Mouse (Mus musculus) stomach, postnatal 0 days (tissue): ENCODE data around the gene Tipin. TPM values are rescaled to one million over a fixed set of nuclear protein-coding genes. Genes with fewer than 3 reads are reported as not detected.

Source experiments
- ATAC-seq: fragments of 200-750 bp; cut with Nextera tagmentation; 2 replicates; pipeline ENCODE4 v1.8.0; 2017; ENCODE audit not compliant: low FRiP score, low TSS enrichment
- DNase-seq: peaks from one replicate; pipeline ENCODE4 v3.0.0-alpha.2; 2016; ENCODE audit warnings: low spot score
- H3K27ac ChIP-seq: fragments of 300-500 bp; sonication (generic); replicated peaks from 2 replicates; pipeline ENCODE4 v1.5.1; 2014; ENCODE audit warnings: mild to moderate bottlenecking, control low read depth
- H3K27me3 ChIP-seq: fragments of 300-500 bp; sonication (generic); 2 replicates; pipeline ENCODE4 v1.6.1; 2014; ENCODE audit warnings: low read length; ENCODE audit not compliant: control insufficient read depth, insufficient read depth
- H3K36me3 ChIP-seq: fragments of 300-500 bp; sonication (generic); 2 replicates; pipeline ENCODE4 v1.6.1; 2014; ENCODE audit warnings: low read length, mixed read lengths; ENCODE audit not compliant: control insufficient read depth, insufficient read depth
- H3K4me1 ChIP-seq: fragments of 300-500 bp; sonication (generic); replicated peaks from 2 replicates; pipeline ENCODE4 v1.6.1; 2014; ENCODE audit warnings: antibody characterized with exemption; ENCODE audit not compliant: control insufficient read depth, insufficient read depth
- H3K4me2 ChIP-seq: fragments of 300-500 bp; sonication (generic); replicated peaks from 2 replicates; pipeline ENCODE4 v1.6.1; 2014; ENCODE audit warnings: low read depth, mild to moderate bottlenecking, control low read depth, moderate library complexity
- H3K4me3 ChIP-seq: fragments of 300-500 bp; sonication (generic); 2 replicates; pipeline ENCODE4 v1.5.1; 2014; ENCODE audit warnings: low read depth, low read length, control low read depth
- H3K9ac ChIP-seq: fragments of 300-500 bp; sonication (generic); 2 replicates; pipeline ENCODE4 v1.6.1; 2014; ENCODE audit warnings: mild to moderate bottlenecking, low read length, control low read depth, mixed read lengths
- H3K9me3 ChIP-seq: fragments of 300-500 bp; sonication (generic); 2 replicates; pipeline ENCODE4 v1.6.1; 2016; ENCODE audit warnings: low read length; ENCODE audit not compliant: control insufficient read depth
- CTCF ChIP-seq: IDR thresholded peaks from 2 replicates; pipeline ENCODE4 v1.5.1; 2016; ENCODE audit warnings: antibody characterized with exemption, low read depth, mild to moderate bottlenecking, moderate library complexity
- EP300 ChIP-seq: optimal IDR thresholded peaks from 2 replicates; pipeline ENCODE3; 2016; ENCODE audit warnings: antibody characterized with exemption
- WGBS: fragments of 180-500 bp; shearing (Covaris S2); extraction: QIAGEN DNeasy Blood & Tissue Kit; methylation state at CpG from one replicate; pipeline ENCODE4 v1.1.7; 2014; 5-methylcytosine and 5-hydroxymethylcytosine counted together
- polyA plus RNA-seq: library from polyadenylated mRNA; unstranded; fragments of >200 nt; fragmentation: Nextera tagmentation; extraction: Ambion mirVana; gene quantifications from 2 replicates; pipeline ENCODE4 v1.2.1, GENCODE M21; 2015

Gene Tipin
- polyA plus RNA-seq, 1 experiment from 2014 or later, result 85.7 TPM

- TF ChIP-seq CTCF (no peak), EP300 (no peak)
- no peak overlapping the region for H3K4me2 ChIP-seq
- H3K4me1 ChIP-seq, result no peaks in the 10 kb centered on the region
- 98% methylated on average over 7 of the region's 7 CpGs for WGBS
- H3K36me3 ChIP-seq, result no peaks in the 10 kb centered on the region
- ATAC-seq (no peak), DNase-seq (no peak)
- H3K27ac ChIP-seq, result no peak overlapping the region
- H3K9me3 ChIP-seq, result no peaks in the 10 kb centered on the region
- H3K4me3 ChIP-seq, result no peak overlapping the region
- no peak overlapping the region for H3K9ac ChIP-seq
- no peaks in the 10 kb centered on the region for H3K27me3 ChIP-seq
Observed at GRCm38 (mm10) chr9:64236056-64236455, 45.3 kb upstream of the Tipin start.

GRCm38 (mm10) chr9:64240116-64240515, 41.3 kb upstream of the Tipin start:
- WGBS, result 26% methylated on average over 2 of the region's 2 CpGs
- H3K9ac ChIP-seq, result no peak overlapping the region
- ATAC-seq (no peak), DNase-seq (no peak)
- no peaks in the 10 kb centered on the region for H3K27me3 ChIP-seq
- no peak overlapping the region for H3K27ac ChIP-seq
- no peak for TF ChIP-seq EP300
- no peak for TF ChIP-seq CTCF
- H3K36me3 ChIP-seq, result peaks cover 2% of the 10 kb centered on the region; the same call in 1 of the 2 replicates
- no peaks in the 10 kb centered on the region for H3K4me1 ChIP-seq
- no peak overlapping the region for H3K4me3 ChIP-seq
- no peak overlapping the region for H3K4me2 ChIP-seq
- no peaks in the 10 kb centered on the region for H3K9me3 ChIP-seq

GRCm38 (mm10) chr9:64240681-64241080, 40.7 kb upstream of the Tipin start:
- TF ChIP-seq CTCF (no peak), EP300 (no peak)
- Histone ChIP-seq H3K9me3 (no peaks in the 10 kb centered on the region), H3K27me3 (no peaks in the 10 kb centered on the region), H3K36me3 (peaks cover 2% of the 10 kb centered on the region; the same call in 1 of the 2 replicates), H3K4me2 (no peak overlapping the region), H3K4me3 (no peak overlapping the region), H3K9ac (no peak overlapping the region), H3K27ac (no peak overlapping the region), H3K4me1 (no peaks in the 10 kb centered on the region)
- no peak for DNase-seq
- 49% methylated on average over 8 of the region's 8 CpGs for WGBS
- ATAC-seq, result no peak

- 70% methylated on average over 6 of the region's 6 CpGs for WGBS
- no peak for DNase-seq
Observed at GRCm38 (mm10) chr9:64242381-64242831, 39.0 kb upstream of the Tipin start.

GRCm38 (mm10) chr9:64249371-64249770, 32.0 kb upstream of the Tipin start:
- TF ChIP-seq EP300, result no peak
- TF ChIP-seq CTCF, result no peak
- Histone ChIP-seq H3K9ac (no peak overlapping the region; the same call in 1 of the 2 replicates), H3K36me3 (peaks cover 2% of the 10 kb centered on the region; the same call in 1 of the 2 replicates), H3K4me1 (peaks cover 3% of the 10 kb centered on the region; the same call in 1 of the 2 replicates), H3K27ac (peak overlapping the region; percentile 61), H3K4me3 (no peak overlapping the region), H3K27me3 (no peaks in the 10 kb centered on the region), H3K4me2 (no peak overlapping the region), H3K9me3 (no peaks in the 10 kb centered on the region)
- DNase-seq (no peak), ATAC-seq (no peak)
- 77% methylated on average over 1 of the region's 1 CpGs for WGBS

More at GRCm38 (mm10) chr9:64242381-64242831, 39.0 kb upstream of the Tipin start:
- no peak overlapping the region for H3K9ac ChIP-seq
- H3K27ac ChIP-seq, result 0 out of 2 replicates have a peak overlapping the region, but pooled peaks have one; percentile 35
- TF ChIP-seq EP300 (no peak), CTCF (no peak)
- no peak overlapping the region for H3K4me3 ChIP-seq
- no peaks in the 10 kb centered on the region for H3K27me3 ChIP-seq
- H3K9me3 ChIP-seq, result no peaks in the 10 kb centered on the region
- H3K4me2 ChIP-seq, result no peak overlapping the region
- peaks cover 2% of the 10 kb centered on the region; the same call in 1 of the 2 replicates for H3K36me3 ChIP-seq
- H3K4me1 ChIP-seq, result no peaks in the 10 kb centered on the region
- ATAC-seq, result no peak

- peaks cover 3% of the 10 kb centered on the region; the same call in 1 of the 2 replicates for H3K4me1 ChIP-seq
- H3K9ac ChIP-seq, result no peak overlapping the region
- H3K4me3 ChIP-seq, result no peak overlapping the region
- H3K9me3 ChIP-seq, result no peaks in the 10 kb centered on the region
- TF ChIP-seq CTCF, result no peak
- no peak for TF ChIP-seq EP300
- ATAC-seq, result no peak
- no peaks in the 10 kb centered on the region for H3K27me3 ChIP-seq
- no peak for DNase-seq
- H3K27ac ChIP-seq, result peak overlapping the region; percentile 66
- no peaks in the 10 kb centered on the region for H3K36me3 ChIP-seq
- no peak overlapping the region for H3K4me2 ChIP-seq
Observed at GRCm38 (mm10) chr9:64250111-64250730, 31.2 kb upstream of the Tipin start.
